In the genomic region with DNA sequence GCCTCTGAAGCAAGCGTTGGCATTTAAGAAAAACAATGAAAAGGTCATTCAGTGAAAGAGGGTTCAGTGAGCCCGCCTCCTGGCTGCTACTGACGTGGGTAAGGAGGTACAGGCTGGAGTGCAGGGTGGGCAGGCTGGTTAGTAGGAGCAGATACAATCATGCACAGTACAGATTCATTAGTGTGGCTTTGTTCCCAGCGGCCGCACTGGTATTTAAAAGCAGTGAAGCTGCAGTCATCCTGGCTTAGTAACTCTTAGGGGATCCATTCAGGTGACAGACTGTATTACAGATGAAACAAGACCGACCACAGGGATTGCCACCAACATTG, we compare ENCODE assay signal across 24 mouse cellular contexts. TPM values are rescaled to one million over a fixed set of nuclear protein-coding genes. Genes with fewer than 3 reads are reported as not detected.
DNase-seq lines count a peak whose midpoint lies in the region; ATAC-seq and TF ChIP-seq lines count a peak whose summit lies in the region.
"Had no signal": no experiment of that assay in that cellular context is flagged by ENCODE, and none has a peak within 500 bp of the region (broad histone marks: within the 10 kb centered on the region; RNA-seq: fewer than 3 reads in every experiment).

No protein-coding gene starts in this region.

- WGBS in heart, adult 2 months, result 86% methylated on average over 6 of the region's 6 CpGs
- 43% methylated on average over 6 of the region's 6 CpGs for WGBS in forebrain, embryonic 16.5 days
- 61% methylated on average over 6 of the region's 6 CpGs for WGBS in hindbrain, postnatal 0 days

- TF ChIP-seq POLR2A in heart, adult 2 months (IDR thresholded peaks at IDR 0.05; ENCODE audit: insufficient read depth, low read depth, low read length), result no peak

- H3K27ac ChIP-seq in heart, adult 2 months, result no peak overlapping the region
- H3K27ac ChIP-seq in forebrain, embryonic 16.5 days (ENCODE audit: low read length), result no peak overlapping the region
- no peak overlapping the region for H3K27ac ChIP-seq in hindbrain, postnatal 0 days
- H3K27ac ChIP-seq: heart, embryonic 10.5 days; limb, embryonic 12.5 days; liver, embryonic 12.5 days; macrophage; stomach, embryonic 15.5 days had no signal

- H3K36me3 ChIP-seq in heart, adult 2 months (ENCODE audit: control insufficient read depth, insufficient read depth, low read length), result no peaks in the 10 kb centered on the region
- peaks cover 43% of the 10 kb centered on the region for H3K36me3 ChIP-seq in E14TG2a.4 (ENCODE audit: insufficient read depth, low read length)
- H3K36me3 ChIP-seq in forebrain, embryonic 16.5 days (ENCODE audit: control insufficient read depth, insufficient read depth), result peaks cover 8% of the 10 kb centered on the region
- peaks cover 10% of the 10 kb centered on the region; the same call in 1 of the 2 replicates for H3K36me3 ChIP-seq in hindbrain, postnatal 0 days (ENCODE audit: insufficient read depth, low read length)
- H3K36me3 ChIP-seq: liver, embryonic 12.5 days; stomach, embryonic 15.5 days had no signal

- no peak overlapping the region for H3K4me2 ChIP-seq in forebrain, embryonic 16.5 days (ENCODE audit: low read length)
- H3K4me2 ChIP-seq in hindbrain, postnatal 0 days (ENCODE audit: low read depth, low read length), result no peak overlapping the region
- H3K4me2 ChIP-seq: limb, embryonic 12.5 days; liver, embryonic 12.5 days; lung, embryonic 14.5 days; stomach, embryonic 15.5 days had no signal

- no peak overlapping the region for H3K4me3 ChIP-seq in heart, adult 2 months
- H3K4me3 ChIP-seq in E14TG2a.4 (replicated peaks; ENCODE audit: low read length), result peak overlapping the region; percentile 63
- no peak overlapping the region for H3K4me3 ChIP-seq in forebrain, embryonic 16.5 days (replicated peaks; ENCODE audit: low read length)
- no peak overlapping the region for H3K4me3 ChIP-seq in hindbrain, postnatal 0 days (ENCODE audit: low read length)
- H3K4me3 ChIP-seq: heart, embryonic 10.5 days; limb, embryonic 12.5 days; liver, embryonic 12.5 days; stomach, embryonic 15.5 days had no signal

- no peak for TF ChIP-seq EP300 in heart, adult 2 months (IDR thresholded peaks at IDR 0.05; ENCODE audit: insufficient read depth, low read depth, low read length)

- no peaks in the 10 kb centered on the region for H3K4me1 ChIP-seq in heart, adult 2 months (ENCODE audit: control insufficient read depth, insufficient read depth, low read length)
- peaks cover 18% of the 10 kb centered on the region for H3K4me1 ChIP-seq in E14TG2a.4 (replicated peaks; ENCODE audit: low read depth, low read length)
- H3K4me1 ChIP-seq in forebrain, embryonic 16.5 days (replicated peaks; ENCODE audit: control insufficient read depth, insufficient read depth, low read length), result no peaks in the 10 kb centered on the region
- no peaks in the 10 kb centered on the region for H3K4me1 ChIP-seq in hindbrain, postnatal 0 days (ENCODE audit: insufficient read depth, low read length)
- H3K4me1 ChIP-seq: heart, embryonic 10.5 days; limb, embryonic 12.5 days; liver, embryonic 12.5 days; stomach, embryonic 15.5 days had no signal

- H3K9me3 ChIP-seq in E14TG2a.4 (ENCODE audit: low read length), result no peaks in the 10 kb centered on the region
- H3K9me3 ChIP-seq in forebrain, embryonic 16.5 days (ENCODE audit: control insufficient read depth, low read length), result no peaks in the 10 kb centered on the region
- H3K9me3 ChIP-seq in hindbrain, postnatal 0 days (ENCODE audit: low read length), result no peaks in the 10 kb centered on the region
- H3K9me3 ChIP-seq: heart, embryonic 10.5 days; limb, embryonic 12.5 days; liver, embryonic 12.5 days; stomach, embryonic 15.5 days had no signal

- H3K9ac ChIP-seq in heart, adult 2 months (ENCODE audit: low read depth, low read length), result no peak overlapping the region
- no peak overlapping the region for H3K9ac ChIP-seq in forebrain, embryonic 16.5 days (replicated peaks; ENCODE audit: low read depth, low read length)
- H3K9ac ChIP-seq in hindbrain, postnatal 0 days (replicated peaks; ENCODE audit: low read length), result no peak overlapping the region
- H3K9ac ChIP-seq: limb, embryonic 12.5 days; liver, embryonic 12.5 days; lung, embryonic 14.5 days; stomach, embryonic 15.5 days had no signal

- DNase-seq in heart, adult 11 months, result peak; percentile 79
- DNase-seq in heart, adult 2 months, result no peak
- DNase-seq in hindbrain, postnatal 0 days (ENCODE audit: low spot score), result peak; percentile 19
- DNase-seq in ovary, postnatal 36 days (ENCODE audit: low spot score), result no peak
- DNase-seq in cerebellum, adult 8-10 months, result no peak
- DNase-seq: adrenal gland, adult 2 months; cerebellum, adult 9-11 months; gastrocnemius, postnatal 36 days; kidney, adult 11 months; lung, embryonic 14.5 days; thymus, adult 18-20 months; thymus, postnatal 4 days had no signal

- no peak for TF ChIP-seq CTCF in heart, adult 2 months (IDR thresholded peaks at IDR 0.05)
- no peak for TF ChIP-seq CTCF in E14TG2a.4 (conservative IDR thresholded peaks at IDR 0.05; ENCODE audit: low read length)
- TF ChIP-seq CTCF in hindbrain, postnatal 0 days (IDR thresholded peaks at IDR 0.05; ENCODE audit: low read depth), result no peak

- no peaks in the 10 kb centered on the region for H3K79me2 ChIP-seq in heart, adult 2 months (replicated peaks; ENCODE audit: control insufficient read depth, insufficient read depth, low read length)

- 0 out of 2 replicates have a peak, but pooled peaks have one; percentile 23 for ATAC-seq in forebrain, embryonic 16.5 days
- peak; percentile 28 for ATAC-seq in hindbrain, postnatal 0 days

- intact Hi-C loops in heart, adult 2 months (cut with DNase I), result no loop called here

- no peaks in the 10 kb centered on the region for H3K27me3 ChIP-seq in heart, adult 2 months (ENCODE audit: control insufficient read depth, insufficient read depth, low read length)
- H3K27me3 ChIP-seq in E14TG2a.4 (ENCODE audit: insufficient read depth, low read length), result no peaks in the 10 kb centered on the region
- no peaks in the 10 kb centered on the region for H3K27me3 ChIP-seq in forebrain, embryonic 16.5 days (replicated peaks; ENCODE audit: control insufficient read depth, insufficient read depth, low read length)
- H3K27me3 ChIP-seq in hindbrain, postnatal 0 days (ENCODE audit: insufficient read depth, low read length), result no peaks in the 10 kb centered on the region
- H3K27me3 ChIP-seq: limb, embryonic 12.5 days; liver, embryonic 12.5 days; stomach, embryonic 15.5 days had no signal

RNA-seq across cellular contexts. Expression of gene Napb, which starts 25.1 kb away (rescaled TPM):
- 1 to 10 TPM; 1.1 to 1.3 TPM for total RNA-seq in heart, adult 2 months (2021)
- polyA plus RNA-seq in heart, adult 2 months (2012; rRNA removed), result 0.88 and 1.8 TPM in 2 replicates
- polyA plus RNA-seq in forebrain, embryonic 16.5 days (2015; fragmentation: Nextera tagmentation; extraction: Ambion mirVana), result 39.3 and 52.6 TPM in 2 replicates
- 115 and 125 TPM in 2 replicates for total RNA-seq in hindbrain, postnatal 0 days (2014; rRNA removed)
- polyA plus RNA-seq in hindbrain, postnatal 0 days (2015; fragmentation: Nextera tagmentation; extraction: Ambion mirVana), result 81.5 and 99.2 TPM in 2 replicates

RNA-seq across cellular contexts. Expression of gene Gzf1, which starts 26.3 kb away (rescaled TPM):
- 10 to 100 TPM; 22.0 to 24.0 TPM for total RNA-seq in heart, adult 2 months (2021)
- 8.0 and 12.5 TPM in 2 replicates for polyA plus RNA-seq in heart, adult 2 months (2012; rRNA removed)
- polyA plus RNA-seq in forebrain, embryonic 16.5 days (2015; fragmentation: Nextera tagmentation; extraction: Ambion mirVana), result 23.0 and 24.3 TPM in 2 replicates
- 21.4 and 24.1 TPM in 2 replicates for total RNA-seq in hindbrain, postnatal 0 days (2014; rRNA removed)
- polyA plus RNA-seq in hindbrain, postnatal 0 days (2015; fragmentation: Nextera tagmentation; extraction: Ambion mirVana), result 15.5 and 17.3 TPM in 2 replicates

RNA-seq across cellular contexts. Expression of gene Nxt1, which starts 34.8 kb away (rescaled TPM):
- total RNA-seq in heart, adult 2 months (2021), result 1 to 10 TPM; 6.4 to 8.7 TPM
- polyA plus RNA-seq in heart, adult 2 months (2012; rRNA removed), result 9.0 and 13.1 TPM in 2 replicates
- polyA plus RNA-seq in forebrain, embryonic 16.5 days (2015; fragmentation: Nextera tagmentation; extraction: Ambion mirVana), result 54.6 and 62.5 TPM in 2 replicates
- total RNA-seq in hindbrain, postnatal 0 days (2014; rRNA removed), result 22.9 and 35.3 TPM in 2 replicates
- polyA plus RNA-seq in hindbrain, postnatal 0 days (2015; fragmentation: Nextera tagmentation; extraction: Ambion mirVana), result 34.0 and 37.8 TPM in 2 replicates

RNA-seq across cellular contexts. Expression of gene Cstl1, which starts 43.0 kb away (rescaled TPM):
- total RNA-seq in heart, adult 2 months (2021), result not detected
- not detected in 2 replicates for polyA plus RNA-seq in heart, adult 2 months (2012; rRNA removed)
- polyA plus RNA-seq in forebrain, embryonic 16.5 days (2015; fragmentation: Nextera tagmentation; extraction: Ambion mirVana), result not detected in 2 replicates
- total RNA-seq in hindbrain, postnatal 0 days (2014; rRNA removed), result not detected in 2 replicates
- not detected in 2 replicates for polyA plus RNA-seq in hindbrain, postnatal 0 days (2015; fragmentation: Nextera tagmentation; extraction: Ambion mirVana)
- total RNA-seq: gastrocnemius, postnatal 36 days; layer of hippocampus, postnatal 14 days; neutrophil, adult 5-6 weeks had no signal
- polyA plus RNA-seq: adrenal gland, adult 2 months; embryonic facial prominence, embryonic 14.5 days; heart, embryonic 10.5 days; heart, postnatal 0 days; kidney, embryonic 16.5 days; limb, embryonic 12.5 days; liver, embryonic 12.5 days; lung, embryonic 14.5 days; macrophage; stomach, embryonic 15.5 days had no signal

Comparison
In these comparisons a context has a peak if more than half of its experiments do, and no peak if none do; other contexts are left out.
1. DNase-seq: peak in heart, adult 11 months (single experiment) and hindbrain, postnatal 0 days (single experiment); none in heart, adult 2 months (0 of 2), ovary, postnatal 36 days (single experiment) and cerebellum, adult 8-10 months (single experiment).
2. RNA of gene Napb, which starts 25.1 kb away (polyA plus RNA-seq): 81.5 to 99.2 TPM in hindbrain, postnatal 0 days and 39.3 to 52.6 TPM in forebrain, embryonic 16.5 days; 0.88 to 1.8 TPM in heart, adult 2 months; every median in the first group is over 10 times any median in the second.